Mouse (Mus musculus) naive thymus-derived CD4-positive, alpha-beta T cell, adult 2 months (primary cell): ENCODE results near the gene Ttll2.
"Not testable (repeated sequence)": the region's sequence is repeated elsewhere in the genome, so short reads cannot be mapped to it uniquely, and the experiment has no call there.

ENCODE experiments used
- DNase-seq: peaks from one replicate; pipeline ENCODE4 v3.0.0-alpha.2; 2011; ENCODE audit warnings: low read depth

Ttll2 gene

DNA sequence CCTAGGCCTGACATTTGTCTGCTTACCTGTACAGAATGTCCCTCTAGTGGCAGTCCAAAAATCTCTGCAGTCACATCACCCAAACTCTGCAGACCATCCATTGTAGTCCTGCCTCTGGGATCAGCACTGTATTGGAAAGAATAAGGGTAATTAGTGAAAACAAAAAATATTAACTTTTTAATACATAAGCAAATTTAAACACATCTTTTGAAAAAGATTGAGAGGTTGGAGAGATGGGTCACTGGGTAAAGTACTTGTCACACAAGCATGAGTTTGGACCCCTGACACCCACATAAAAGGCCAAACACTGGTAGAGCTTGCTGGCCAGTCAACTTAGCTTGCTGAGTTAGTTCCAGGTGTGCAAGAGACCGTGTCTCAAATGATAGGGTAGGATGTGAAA, at the start of gene Ttll2:
Ttll2 (minus strand) TSS at position 101 of the 400 bp plus-strand sequence.
- not testable (repeated sequence) for DNase-seq

- not testable (repeated sequence) for DNase-seq
These were observed 47.3 kb upstream of the Ttll2 start for GRCm38 (mm10) chr17:7399770-7400169.

- not testable (repeated sequence) for DNase-seq
These were observed 45.8 kb upstream of the Ttll2 start for GRCm38 (mm10) chr17:7398198-7398847.

GRCm38 (mm10) chr17:7397079-7397478, 44.6 kb upstream of the Ttll2 start:
- not testable (repeated sequence) for DNase-seq

DNA sequence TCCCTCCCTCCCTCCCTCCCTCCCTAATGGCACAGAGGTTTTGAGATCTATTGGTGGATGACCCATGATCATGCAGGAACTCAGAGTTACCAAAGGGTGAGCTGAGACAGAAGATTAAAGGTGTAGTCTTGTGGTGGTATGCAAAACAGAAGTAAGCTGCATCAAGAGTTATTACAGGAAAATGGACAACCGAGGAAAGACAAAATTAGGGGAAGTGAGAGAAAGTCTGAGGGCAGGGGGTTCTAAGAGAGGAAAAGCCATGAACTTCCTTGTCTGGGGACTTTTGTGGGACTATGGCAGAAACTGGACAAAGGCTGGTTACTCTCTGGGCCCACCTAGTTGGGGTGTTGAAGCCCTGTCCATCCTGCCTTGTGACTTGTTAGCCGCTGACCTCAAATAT, 43.8 kb upstream of the Ttll2 start:
- DNase-seq: not testable (repeated sequence)

DNA sequence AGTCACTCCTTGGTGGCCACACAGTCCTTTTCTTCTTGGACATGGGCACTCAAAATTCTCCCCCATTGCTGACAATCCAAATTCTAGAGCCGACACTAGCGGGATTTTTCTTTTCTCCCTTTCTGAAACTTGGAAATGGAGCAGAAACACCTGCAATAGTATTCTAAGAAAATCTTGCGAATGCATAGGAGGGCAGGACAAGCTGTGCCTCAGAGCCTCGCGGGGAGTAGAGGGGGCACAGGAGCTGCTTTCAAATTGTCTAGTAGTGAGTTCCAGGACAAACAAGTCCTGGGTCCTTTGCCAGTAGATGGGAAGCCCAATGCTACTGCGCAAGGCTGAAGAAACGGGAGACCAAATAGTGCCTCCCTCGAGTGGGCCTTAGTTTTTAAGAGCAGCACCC, 43.2 kb upstream of the Ttll2 start:
- DNase-seq: not testable (repeated sequence)

GRCm38 (mm10) chr17:7395116-7395515, 42.6 kb upstream of the Ttll2 start:
- DNase-seq: not testable (repeated sequence)

GRCm38 (mm10) chr17:7389898-7390297, 37.4 kb upstream of the Ttll2 start:
- DNase-seq: not testable (repeated sequence)

DNA sequence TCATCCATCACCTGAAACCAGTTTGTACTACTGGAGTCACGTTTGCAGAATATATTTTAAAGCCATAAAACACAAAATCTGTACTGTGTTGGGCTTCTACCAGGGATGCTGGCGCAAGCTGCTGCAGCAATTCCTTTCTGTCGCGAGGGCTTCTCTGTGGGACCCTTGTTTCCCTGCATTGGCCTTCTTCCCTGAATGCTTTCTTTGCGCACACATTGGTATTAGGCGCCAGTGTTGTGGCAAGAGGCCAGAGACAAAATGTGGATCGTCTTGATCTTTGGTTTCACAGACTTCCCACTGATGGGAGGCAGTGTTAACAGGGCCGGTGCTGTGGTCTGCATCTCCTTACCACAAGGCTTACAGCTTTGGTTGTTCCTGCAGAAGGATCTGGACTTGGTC, 36.5 kb upstream of the Ttll2 start:
- not testable (repeated sequence) for DNase-seq

GRCm38 (mm10) chr17:7388341-7388957, 36.0 kb upstream of the Ttll2 start:
- not testable (repeated sequence) for DNase-seq

DNA sequence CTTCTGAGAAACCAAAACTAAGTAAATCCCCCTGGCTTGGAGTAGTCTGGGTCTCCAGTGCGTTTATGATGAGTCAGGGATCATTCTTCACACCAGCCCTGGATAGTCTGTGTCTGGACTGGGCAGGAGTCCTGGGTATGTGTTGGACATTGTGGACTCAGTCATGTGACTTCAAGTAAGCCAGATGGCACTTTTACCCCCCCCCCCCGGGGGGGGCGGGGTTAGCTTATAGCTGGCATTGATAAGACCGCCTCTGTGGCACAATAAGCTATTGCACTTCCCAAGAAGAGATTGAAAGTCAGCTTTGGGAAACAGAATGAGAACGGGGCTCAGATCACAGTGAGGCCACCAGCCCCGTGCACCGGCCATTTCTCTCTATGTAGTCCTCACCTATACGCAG, 33.5 kb upstream of the Ttll2 start:
- not testable (repeated sequence) for DNase-seq

DNA sequence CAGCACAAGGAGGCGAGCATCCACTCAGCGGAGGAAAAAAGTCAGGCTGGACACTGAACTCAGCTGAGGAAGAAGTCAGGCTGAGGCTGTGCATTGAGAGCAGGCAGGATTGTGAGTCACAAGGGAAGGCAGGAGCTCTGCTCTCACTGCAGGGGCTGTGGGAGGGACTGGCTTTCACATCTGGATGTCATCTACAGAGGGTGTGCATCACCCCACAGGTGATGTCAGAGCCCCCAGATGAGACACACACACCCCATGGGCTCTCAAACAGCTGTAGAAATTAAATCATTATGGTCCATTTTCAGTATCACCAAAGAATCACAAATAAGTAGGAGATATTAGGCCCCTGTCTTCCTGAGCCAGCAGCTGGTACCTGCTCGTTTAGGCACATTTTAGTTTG, 32.9 kb upstream of the Ttll2 start, which contains the start of gene Unc93a2:
Unc93a2 (minus strand) TSS at position 101 of the 400 bp plus-strand sequence.
- DNase-seq: not testable (repeated sequence)

- DNase-seq: not testable (repeated sequence)
These were observed 31.0 kb upstream of the Ttll2 start for GRCm38 (mm10) chr17:7383167-7384143.

DNA sequence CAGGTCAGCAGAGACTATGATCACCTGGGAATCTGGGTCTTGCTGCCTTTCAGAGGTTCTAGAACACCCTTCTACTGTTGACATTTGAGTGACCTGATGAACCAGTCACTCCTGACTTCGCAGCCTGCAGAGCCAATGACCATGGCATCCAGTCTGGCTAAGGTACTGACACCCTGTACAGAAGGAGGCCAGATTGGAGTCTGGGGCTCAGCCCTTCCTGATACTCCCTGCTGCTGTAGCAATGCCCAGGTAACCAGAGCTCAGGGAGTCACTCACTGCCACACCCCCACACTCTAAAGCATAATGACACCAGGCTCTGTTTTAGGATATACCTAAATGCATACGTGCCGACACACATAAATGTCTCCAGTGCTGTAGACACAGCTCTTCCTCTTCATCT, 30.2 kb upstream of the Ttll2 start:
- not testable (repeated sequence) for DNase-seq

DNA sequence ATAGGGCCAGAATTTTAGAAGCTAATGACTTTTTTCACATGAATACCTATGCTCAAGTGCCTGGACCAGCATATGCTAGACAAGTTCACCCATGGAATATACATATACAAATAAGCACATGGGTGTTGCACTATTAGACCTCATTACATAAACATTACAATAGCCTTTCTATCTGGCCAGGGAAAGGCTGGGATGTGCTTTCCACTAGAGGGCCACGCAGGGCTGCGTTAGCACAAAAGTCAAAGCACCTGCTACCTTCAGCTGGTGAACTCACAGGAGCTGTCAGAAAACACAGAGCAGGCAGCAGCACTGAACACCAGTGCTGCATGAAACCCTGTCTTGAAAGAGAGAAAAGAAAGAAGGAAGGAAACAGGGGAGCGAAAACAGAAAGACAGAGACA, 25.4 kb upstream of the Ttll2 start:
- DNase-seq: not testable (repeated sequence)

- DNase-seq: not testable (repeated sequence)
These were observed 24.6 kb upstream of the Ttll2 start for GRCm38 (mm10) chr17:7376951-7377700.

DNA sequence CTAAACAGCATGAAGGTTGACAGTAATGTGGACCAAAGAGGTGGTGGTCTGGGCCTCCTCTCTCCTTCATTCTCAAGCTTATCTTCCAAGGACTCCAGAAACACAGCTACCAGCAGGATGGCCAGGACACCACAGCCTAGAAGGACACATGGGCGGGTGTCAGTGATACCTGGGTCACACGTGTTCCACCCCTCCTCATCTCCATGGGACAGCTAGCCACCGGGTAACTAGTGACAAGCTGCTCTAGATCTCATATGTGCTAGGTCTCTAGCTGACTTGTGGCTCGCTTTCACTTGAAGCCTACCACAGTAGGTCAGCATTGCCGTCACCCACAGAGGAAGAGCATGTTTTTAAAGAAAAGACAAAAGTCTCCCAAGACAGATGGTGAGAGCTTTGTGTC, 19.4 kb upstream of the Ttll2 start, which contains the start of gene Gm49630:
Gm49630 (minus strand) TSS at position 101 of the 400 bp plus-strand sequence.
- DNase-seq: not testable (repeated sequence)

GRCm38 (mm10) chr17:7369401-7369800, 16.9 kb upstream of the Ttll2 start:
- DNase-seq: not testable (repeated sequence)

GRCm38 (mm10) chr17:7366676-7367374, 14.3 kb upstream of the Ttll2 start:
- not testable (repeated sequence) for DNase-seq

- not testable (repeated sequence) for DNase-seq
These were observed 13.8 kb upstream of the Ttll2 start for GRCm38 (mm10) chr17:7366265-7366664.

DNA sequence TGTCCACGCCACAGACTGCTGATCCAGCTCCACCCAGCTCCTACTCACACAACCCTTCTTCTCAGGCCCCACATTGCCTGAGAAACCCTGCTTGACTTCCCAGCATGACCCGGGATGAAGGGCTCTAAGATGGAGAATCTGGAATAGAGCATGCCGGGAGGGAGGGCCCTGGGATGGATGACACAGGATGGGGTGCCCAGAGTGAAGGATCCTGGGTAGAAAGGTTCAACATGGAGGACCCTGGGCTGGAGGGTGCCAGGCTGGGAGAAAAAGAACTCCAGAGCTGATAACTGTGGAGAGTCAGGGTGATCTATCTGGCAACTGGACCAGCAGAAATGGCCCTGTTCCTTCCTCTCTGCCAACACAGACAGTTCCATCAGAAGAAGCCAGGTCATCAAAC, 13.1 kb upstream of the Ttll2 start:
- not testable (repeated sequence) for DNase-seq
